Mouse (Mus musculus) embryonic facial prominence, embryonic 14.5 days (tissue): ENCODE data around the gene Fcgrt. TPM values are rescaled to one million over a fixed set of nuclear protein-coding genes. Genes with fewer than 3 reads are reported as not detected.
"Not testable (repeated sequence)": the region's sequence is repeated elsewhere in the genome, so short reads cannot be mapped to it uniquely, and the experiment has no call there.

Source experiments
- ATAC-seq: fragments of 200-750 bp; cut with Nextera tagmentation; 2 replicates; pipeline ENCODE4 v1.8.0; 2017; ENCODE audit warnings: low read depth, moderate number of reproducible peaks, moderate TSS enrichment
- DNase-seq: peaks from one replicate; pipeline ENCODE4 v3.0.0-alpha.2; 2015; ENCODE audit warnings: low spot score
- H3K27ac ChIP-seq: fragments of 300-500 bp; sonication (generic); replicated peaks from 2 replicates; pipeline ENCODE4 v1.5.1; 2014; ENCODE audit warnings: low read depth, mild to moderate bottlenecking, low read length, moderate library complexity
- H3K27me3 ChIP-seq: fragments of 300-500 bp; sonication (generic); replicated peaks from 2 replicates; pipeline ENCODE4 v1.6.1; 2014; ENCODE audit warnings: low read length; ENCODE audit not compliant: control insufficient read depth, insufficient read depth
- H3K36me3 ChIP-seq: fragments of 300-500 bp; sonication (generic); 2 replicates; pipeline ENCODE4 v1.6.1; 2014; ENCODE audit warnings: low read length, mixed read lengths; ENCODE audit not compliant: control insufficient read depth, insufficient read depth
- H3K4me1 ChIP-seq: fragments of 300-500 bp; sonication (generic); 2 replicates; pipeline ENCODE4 v1.6.1; 2014; ENCODE audit warnings: antibody characterized with exemption, low read length; ENCODE audit not compliant: control insufficient read depth, insufficient read depth
- H3K4me2 ChIP-seq: fragments of 300-500 bp; sonication (generic); 2 replicates; pipeline ENCODE4 v1.6.1; 2014; ENCODE audit warnings: low read depth, mild to moderate bottlenecking, low read length, moderate library complexity, mixed read lengths
- H3K4me3 ChIP-seq: fragments of 300-500 bp; sonication (generic); 2 replicates; pipeline ENCODE4 v1.5.1; 2014; ENCODE audit warnings: low read depth, mild to moderate bottlenecking, low read length
- H3K9ac ChIP-seq: fragments of 300-500 bp; sonication (generic); 2 replicates; pipeline ENCODE4 v1.6.1; 2014; ENCODE audit warnings: low read depth, mild to moderate bottlenecking, low read length, moderate library complexity, mixed read lengths
- H3K9me3 ChIP-seq: fragments of 300-500 bp; sonication (generic); 2 replicates; pipeline ENCODE4 v1.6.1; 2016; ENCODE audit warnings: low read length; ENCODE audit not compliant: control insufficient read depth
- WGBS: fragments of 180-500 bp; shearing (Covaris S2); extraction: QIAGEN DNeasy Blood & Tissue Kit; methylation state at CpG from one replicate; pipeline ENCODE4 v1.1.7; 2014; 5-methylcytosine and 5-hydroxymethylcytosine counted together
- polyA plus RNA-seq: library from polyadenylated mRNA; unstranded; fragments of >200 nt; fragmentation: Nextera tagmentation; extraction: Ambion mirVana; gene quantifications from 2 replicates; pipeline ENCODE4 v1.2.1, GENCODE M21; 2014

Fcgrt gene
- polyA plus RNA-seq, 1 experiment from 2014 or later = 129 TPM

DNA sequence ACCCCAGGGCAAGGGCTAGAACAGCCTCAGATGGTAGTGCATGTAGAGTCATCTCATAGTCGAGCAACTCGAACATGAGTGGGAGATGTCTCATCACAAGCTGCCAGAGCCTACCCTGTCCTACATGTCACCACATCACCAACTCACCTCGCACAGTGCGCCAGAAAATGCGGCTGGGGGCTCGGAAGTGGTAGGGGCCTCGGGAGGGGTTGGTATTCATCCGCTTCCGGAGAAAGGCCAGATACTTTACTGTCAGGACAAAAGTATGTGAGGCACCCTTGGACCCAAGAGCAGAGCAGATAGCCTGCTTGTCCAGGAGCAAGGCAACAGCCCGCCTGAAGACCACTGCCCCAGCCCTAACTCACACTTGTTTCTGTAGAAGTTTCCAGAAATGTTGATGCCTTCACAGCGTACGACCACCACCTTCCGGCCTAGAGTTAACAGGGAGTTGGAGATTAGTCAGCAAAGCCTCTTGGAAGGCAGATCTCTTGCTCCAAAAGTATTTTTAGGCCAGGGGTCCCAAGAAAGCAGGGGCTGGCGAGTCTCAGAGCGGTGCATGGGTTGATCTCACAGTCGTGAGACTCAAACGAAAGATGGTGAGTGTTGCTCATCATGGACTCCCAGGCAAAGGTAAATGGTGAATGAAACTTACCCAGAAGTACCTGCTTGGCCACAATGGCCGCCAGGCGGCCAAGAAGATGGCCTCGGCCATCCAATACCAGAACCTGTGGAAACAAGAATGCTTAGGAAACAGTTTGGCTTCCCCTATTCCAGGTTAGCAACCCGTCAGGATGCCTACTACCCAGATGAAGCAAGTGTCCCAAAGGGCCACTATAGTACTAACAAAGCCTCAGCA is 23.4 kb upstream of the Fcgrt start:
- H3K36me3 ChIP-seq = peaks cover 43% of the 10 kb centered on the region
- DNase-seq = no peak
- H3K4me3 ChIP-seq = peak overlapping the region; percentile 70
- peaks cover 26% of the 10 kb centered on the region for H3K4me1 ChIP-seq
- peak overlapping the region; percentile 99 for H3K9ac ChIP-seq
- peak overlapping the region; percentile 92 for H3K27ac ChIP-seq
- H3K9me3 ChIP-seq = no peaks in the 10 kb centered on the region
- no peak for ATAC-seq
- peak overlapping the region; percentile 95 for H3K4me2 ChIP-seq
- WGBS = 43% methylated on average over 21 of the region's 21 CpGs
- no peaks in the 10 kb centered on the region for H3K27me3 ChIP-seq

DNA sequence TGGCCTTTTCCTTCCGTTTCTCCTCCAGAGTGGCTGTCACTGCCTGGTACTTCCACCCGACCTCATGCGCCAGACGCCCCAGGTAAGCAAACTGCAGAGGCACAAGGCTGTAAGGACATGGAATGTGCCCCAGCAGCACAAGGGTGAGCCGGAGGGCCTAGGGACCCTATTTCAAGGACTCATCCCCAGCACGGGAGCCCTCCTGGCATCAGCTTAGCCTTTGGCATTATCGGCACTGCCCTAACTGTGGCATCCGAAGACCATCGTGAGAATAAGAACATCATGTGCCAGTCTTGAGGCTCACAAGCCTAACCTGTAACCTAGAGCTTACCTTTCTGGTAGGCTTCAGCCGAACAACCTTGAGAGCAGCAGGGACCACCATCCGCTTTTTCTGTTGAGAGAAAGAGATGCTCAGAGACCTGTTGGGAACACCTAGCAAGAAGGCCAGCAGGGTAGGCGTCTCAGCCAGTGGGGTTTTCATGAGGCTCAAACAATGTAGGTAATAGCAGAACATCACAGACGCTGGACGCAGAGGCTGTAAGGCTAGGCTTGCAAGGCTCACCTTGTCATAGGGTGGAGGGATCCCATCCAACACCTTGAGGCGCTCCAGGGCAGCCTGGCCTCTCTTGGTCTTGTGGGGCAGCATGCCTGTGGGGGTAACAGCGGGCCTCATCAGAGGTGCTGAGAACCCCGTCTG is 22.6 kb upstream of the Fcgrt start:
- 77% methylated on average over 17 of the region's 17 CpGs for WGBS
- peaks cover 51% of the 10 kb centered on the region for H3K36me3 ChIP-seq
- no peaks in the 10 kb centered on the region for H3K27me3 ChIP-seq
- H3K4me2 ChIP-seq = peak overlapping the region; percentile 95
- no peaks in the 10 kb centered on the region for H3K9me3 ChIP-seq
- DNase-seq = no peak
- H3K4me3 ChIP-seq = peak overlapping the region; percentile 70
- peak overlapping the region; percentile 99 for H3K9ac ChIP-seq
- no peak for ATAC-seq
- peaks cover 26% of the 10 kb centered on the region for H3K4me1 ChIP-seq
- H3K27ac ChIP-seq = peak overlapping the region; percentile 92

DNA sequence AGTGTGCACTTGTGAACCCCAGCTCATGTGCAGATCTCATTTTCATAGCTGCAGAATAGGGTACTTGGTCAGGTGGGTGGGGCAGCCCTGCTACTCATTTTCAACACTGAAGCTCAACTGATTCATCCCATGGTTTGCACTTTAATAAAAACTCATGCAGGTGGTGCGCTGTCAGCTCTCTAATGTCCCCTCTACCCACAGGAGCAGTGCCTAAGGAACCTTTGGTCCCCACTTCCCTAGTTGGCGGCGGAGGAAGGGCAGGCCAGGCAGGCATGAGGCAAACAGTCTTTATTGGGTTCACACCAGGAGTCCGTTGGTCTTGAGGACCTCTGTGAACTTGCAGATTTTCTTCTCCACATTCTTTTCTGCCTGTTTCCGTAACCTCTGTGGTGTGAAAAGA is 22.0 kb upstream of the Fcgrt start:
- Histone ChIP-seq H3K36me3 (peaks cover 57% of the 10 kb centered on the region), H3K27ac (0 out of 2 replicates have a peak overlapping the region, but pooled peaks have one; percentile 92), H3K9ac (peak overlapping the region; percentile 99; the same call in 1 of the 2 replicates), H3K4me1 (peaks cover 26% of the 10 kb centered on the region), H3K4me2 (peak overlapping the region; percentile 52; the same call in 1 of the 2 replicates), H3K4me3 (0 out of 2 replicates have a peak overlapping the region, but pooled peaks have one; percentile 0)
- WGBS = 70% methylated on average over 5 of the region's 5 CpGs
- DNase-seq, H3K27me3 ChIP-seq, H3K9me3 ChIP-seq, ATAC-seq: not testable (repeated sequence)

DNA sequence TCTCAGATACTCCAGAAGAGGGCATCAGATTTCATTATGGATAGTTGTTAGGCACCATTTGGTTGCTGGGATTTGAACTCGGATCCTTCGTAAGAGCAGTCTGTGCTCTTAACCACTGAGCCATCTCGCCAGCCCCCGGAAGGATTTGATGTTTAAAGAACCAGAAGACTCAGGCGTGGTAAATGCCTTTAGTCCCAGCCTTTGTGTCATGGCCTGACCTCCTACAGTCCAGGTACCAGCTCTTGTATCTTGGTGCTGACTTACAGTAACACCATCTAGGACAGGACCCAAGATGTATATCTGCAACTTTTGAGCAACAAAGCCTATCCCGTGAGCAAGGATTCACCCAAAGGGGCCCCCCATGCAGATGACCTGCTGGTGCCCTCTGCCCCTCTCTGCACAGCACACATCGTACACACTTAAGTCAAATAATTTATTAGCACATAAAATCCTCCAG is 21.5 kb upstream of the Fcgrt start:
- peak overlapping the region; percentile 52 for H3K4me2 ChIP-seq
- H3K4me3 ChIP-seq = 0 out of 2 replicates have a peak overlapping the region, but pooled peaks have one; percentile 0
- no peak for ATAC-seq
- H3K27me3 ChIP-seq = no peaks in the 10 kb centered on the region
- H3K36me3 ChIP-seq = peaks cover 62% of the 10 kb centered on the region
- DNase-seq = peak; percentile 61
- peaks cover 26% of the 10 kb centered on the region for H3K4me1 ChIP-seq
- no peak overlapping the region for H3K9ac ChIP-seq
- H3K27ac ChIP-seq = peak overlapping the region; percentile 87
- no peaks in the 10 kb centered on the region for H3K9me3 ChIP-seq
- WGBS = 18% methylated on average over 7 of the region's 7 CpGs

DNA sequence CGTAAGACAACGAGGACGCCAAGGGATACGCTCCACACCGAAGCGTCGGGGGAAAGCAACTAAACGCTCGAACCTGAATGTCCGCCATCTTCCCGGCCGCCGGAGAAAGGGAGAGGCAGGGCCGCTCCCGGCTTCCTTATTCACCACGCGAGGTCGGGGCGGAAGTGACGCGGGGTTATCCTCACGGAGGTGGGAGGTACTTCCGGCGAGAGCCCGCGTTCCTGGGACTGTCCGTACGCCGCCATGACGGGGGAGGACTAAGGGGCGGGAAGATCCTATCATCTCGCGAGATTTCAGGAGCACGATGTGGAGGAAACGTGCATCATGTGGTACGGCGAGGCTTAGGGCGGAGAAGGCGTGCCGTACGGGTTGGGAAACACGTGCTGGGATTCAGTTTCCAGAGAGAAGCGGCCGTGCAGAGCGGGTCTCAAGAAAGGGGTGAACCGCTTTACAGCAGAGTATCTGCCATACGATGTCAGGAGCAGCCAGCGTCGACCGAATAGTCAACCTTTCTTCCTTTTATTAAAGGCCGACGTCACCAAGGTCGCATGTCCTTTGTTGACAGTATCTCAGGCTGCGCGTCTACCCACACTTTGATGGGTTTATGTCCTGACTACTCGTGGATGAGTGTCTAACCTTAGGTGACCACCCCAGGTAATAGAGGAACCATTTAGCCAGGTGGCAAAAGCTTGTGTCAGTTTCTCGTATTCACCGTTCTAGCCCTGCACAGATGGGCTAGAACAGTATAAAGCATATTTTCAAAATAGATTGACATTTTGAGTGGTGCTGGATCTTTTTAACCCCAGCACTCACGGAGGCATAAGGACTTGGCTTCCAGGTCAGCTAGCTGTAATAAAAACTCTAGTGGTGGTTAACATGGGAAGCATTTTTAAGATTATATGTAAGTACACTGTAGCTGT is 20.8 kb upstream of the Fcgrt start, which contains the start of gene Rps11:
TSS of gene Rps11 (minus strand) at position 216 of the 920 bp plus-strand sequence.
- peak within 1 kb of the TSS; percentile 92 for H3K27ac ChIP-seq
- H3K9ac ChIP-seq = peak within 1 kb of the TSS; percentile 99
- peak within 1 kb of the TSS; percentile 97 for H3K4me3 ChIP-seq
- H3K36me3 ChIP-seq = peaks cover 69% of the 10 kb centered on the region
- H3K4me2 ChIP-seq = peak within 1 kb of the TSS; percentile 70
- DNase-seq (peak; percentile 100), ATAC-seq (peak; percentile 86)
- no peaks in the 10 kb centered on the region for H3K9me3 ChIP-seq
- H3K27me3 ChIP-seq = no peaks in the 10 kb centered on the region
- WGBS = under 1% methylated on average over 58 of the region's 59 CpGs
- H3K4me1 ChIP-seq = peaks cover 21% of the 10 kb centered on the region

DNA sequence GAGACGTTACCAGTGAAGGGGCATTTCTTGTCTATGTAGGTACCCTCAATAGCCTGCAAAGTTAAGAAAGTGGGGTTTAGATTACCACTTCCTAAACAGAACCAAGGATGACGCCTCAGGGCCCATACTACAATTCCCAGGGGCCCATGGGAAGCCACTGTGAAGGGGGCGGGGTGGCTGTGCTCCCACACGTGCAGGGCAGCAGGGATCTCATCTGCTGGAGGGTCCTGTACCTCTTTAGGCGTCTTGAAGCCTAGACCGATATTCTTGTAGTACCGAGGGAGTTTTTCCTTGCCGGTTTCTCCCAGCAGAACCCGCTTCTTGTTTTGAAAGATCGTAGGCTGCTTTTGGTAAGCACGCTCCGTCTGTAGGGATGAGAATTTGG is 19.5 kb upstream of the Fcgrt start:
- Histone ChIP-seq H3K4me1 (peaks cover 21% of the 10 kb centered on the region), H3K36me3 (peaks cover 78% of the 10 kb centered on the region), H3K27ac (peak overlapping the region; percentile 92)

DNA sequence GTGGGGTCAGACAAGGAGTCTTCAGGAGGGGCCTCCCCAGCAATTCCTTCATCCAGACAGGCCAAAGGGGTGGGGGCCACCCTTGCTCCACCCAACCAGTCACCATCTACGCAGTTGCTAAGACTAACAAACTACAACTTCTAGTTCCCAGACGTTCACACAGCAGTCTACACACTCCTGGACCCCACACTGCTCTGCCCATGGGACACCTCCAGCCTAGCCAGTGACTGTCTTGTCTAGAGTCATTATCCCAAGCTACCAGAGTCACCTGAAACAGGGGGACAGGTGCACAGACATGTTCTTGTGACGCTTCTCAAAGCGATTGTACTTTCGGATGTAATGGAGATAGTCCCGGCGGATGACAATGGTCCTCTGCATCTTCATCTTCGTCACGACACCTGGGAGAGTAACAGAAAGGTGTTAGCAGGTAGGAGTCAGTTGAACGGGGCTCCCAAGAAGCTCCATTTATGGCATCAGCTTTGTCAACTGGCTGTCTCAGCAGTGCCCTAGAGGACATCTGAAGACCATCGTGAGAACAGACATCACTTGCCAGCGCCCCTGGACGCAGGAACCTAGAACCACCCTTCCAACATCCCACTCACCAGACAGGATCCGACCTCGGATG is 19.0 kb upstream of the Fcgrt start:
- 79% methylated on average over 15 of the region's 15 CpGs for WGBS
- H3K4me1 ChIP-seq = peaks cover 21% of the 10 kb centered on the region
- no peak for DNase-seq
- H3K9ac ChIP-seq = peak overlapping the region; percentile 99
- H3K27ac ChIP-seq = no peak overlapping the region
- no peaks in the 10 kb centered on the region for H3K27me3 ChIP-seq
- ATAC-seq = no peak
- no peaks in the 10 kb centered on the region for H3K9me3 ChIP-seq
- H3K4me3 ChIP-seq = peak overlapping the region; percentile 97
- peak overlapping the region; percentile 70 for H3K4me2 ChIP-seq
- H3K36me3 ChIP-seq = peaks cover 78% of the 10 kb centered on the region

More for the DNA sequence above, 19.5 kb upstream of the Fcgrt start:
- H3K27me3 ChIP-seq = no peaks in the 10 kb centered on the region
- ATAC-seq (no peak), DNase-seq (no peak)
- no peaks in the 10 kb centered on the region for H3K9me3 ChIP-seq
- WGBS = 12% methylated on average over 12 of the region's 12 CpGs
- H3K9ac ChIP-seq = peak overlapping the region; percentile 99
- H3K4me3 ChIP-seq = peak overlapping the region; percentile 97
- H3K4me2 ChIP-seq = peak overlapping the region; percentile 70
